In genomic region chr3:68469643-68470042, GRCm38 (mm10) we compare ENCODE assay signal across 8 mouse cellular contexts.
DNase-seq lines count a peak whose midpoint lies in the region; ATAC-seq and TF ChIP-seq lines count a peak whose summit lies in the region.

No protein-coding gene starts in this region.

- DNase-seq in kidney, adult 11 months, result peak; percentile 20
- DNase-seq in MEL (ENCODE audit: low read depth, low spot score), result peak; percentile 6
- peak; percentile 44 to 47 for DNase-seq in kidney, postnatal 25 days
- DNase-seq in layer of hippocampus, postnatal 36 days, result no peak
- no peak for DNase-seq in ovary, postnatal 14 days (ENCODE audit: low spot score)

- H3K9me3 ChIP-seq in kidney, embryonic 14.5 days (ENCODE audit: control insufficient read depth, low read length), result no peaks in the 10 kb centered on the region
- no peaks in the 10 kb centered on the region for H3K9me3 ChIP-seq in MEL (replicated peaks; ENCODE audit: insufficient read depth, low read length)
- H3K9me3 ChIP-seq in heart, embryonic 14.5 days (ENCODE audit: control insufficient read depth, low read length), result no peaks in the 10 kb centered on the region

- H3K27me3 ChIP-seq in kidney, embryonic 14.5 days (ENCODE audit: control insufficient read depth, insufficient read depth, low read length), result no peaks in the 10 kb centered on the region
- no peaks in the 10 kb centered on the region; a peak in 2 of 4 replicates for H3K27me3 ChIP-seq in MEL (ENCODE audit: control insufficient read depth in 1 of 2, insufficient read depth in 2 of 2, low read length in 2 of 2)
- H3K27me3 ChIP-seq in heart, embryonic 14.5 days (ENCODE audit: control insufficient read depth, insufficient read depth, low read length), result no peaks in the 10 kb centered on the region

- H3K36me3 ChIP-seq in kidney, embryonic 14.5 days (ENCODE audit: control insufficient read depth, insufficient read depth, low read length), result no peaks in the 10 kb centered on the region
- H3K36me3 ChIP-seq in MEL (ENCODE audit: control insufficient read depth in 1 of 2, insufficient read depth in 2 of 2, low read length in 2 of 2), result no peaks in the 10 kb centered on the region
- no peaks in the 10 kb centered on the region for H3K36me3 ChIP-seq in heart, embryonic 14.5 days (ENCODE audit: control insufficient read depth, insufficient read depth, low read length)

- H3K79me2 ChIP-seq in MEL (ENCODE audit: control insufficient read depth, insufficient read depth, low read length, poor library complexity), result no peaks in the 10 kb centered on the region

- no peak for ATAC-seq in kidney, embryonic 14.5 days (ENCODE audit: low FRiP score, low TSS enrichment)
- ATAC-seq in heart, embryonic 14.5 days (ENCODE audit: insufficient number of reproducible peaks, insufficient read depth, low FRiP score, low read depth), result no peak; the same call in 1 of the 2 replicates
- no peak for ATAC-seq in erythroblast, adult 5-6 weeks (replicated peaks; ENCODE audit: low FRiP score, poor library complexity, severe bottlenecking)

- no peak for TF ChIP-seq EP300 in MEL (IDR thresholded peaks at IDR 0.05; ENCODE audit: low read depth in 1 of 2, low read length in 2 of 2)

- peaks cover 29% of the 10 kb centered on the region for H3K4me1 ChIP-seq in kidney, embryonic 14.5 days (ENCODE audit: control insufficient read depth, insufficient read depth, low read length)
- H3K4me1 ChIP-seq in MEL (ENCODE audit: control insufficient read depth in 1 of 2, insufficient read depth in 2 of 2, low read length in 2 of 2), result no peaks in the 10 kb centered on the region
- H3K4me1 ChIP-seq in heart, embryonic 14.5 days (ENCODE audit: control insufficient read depth in 2 of 2, insufficient read depth in 2 of 2, low read length in 2 of 2), result peaks cover 9 to 35% of the 10 kb centered on the region in 2 experiments

- TF ChIP-seq CTCF in MEL (IDR thresholded peaks at IDR 0.05 in 2 of 3, conservative IDR thresholded peaks at IDR 0.05 in 1 of 3; ENCODE audit: control insufficient read depth in 1 of 3, insufficient read depth in 1 of 3, low read depth in 2 of 3, low read length in 3 of 3, poor library complexity in 1 of 3, severe bottlenecking in 1 of 3), result peak in 2 of 3 experiments; percentile 5 to 39; a peak in 3 of 6 replicates

- H3K27ac ChIP-seq in kidney, embryonic 14.5 days (ENCODE audit: low read depth, low read length), result no peak overlapping the region
- H3K27ac ChIP-seq in MEL (ENCODE audit: control insufficient read depth, low read depth, low read length), result no peak overlapping the region
- peak overlapping the region in 1 of 2 experiments; percentile 24; a peak in 1 of 4 replicates for H3K27ac ChIP-seq in heart, embryonic 14.5 days (replicated peaks in 1 of 2; ENCODE audit: control insufficient read depth in 1 of 2, insufficient read depth in 1 of 2, low read depth in 2 of 2, low read length in 2 of 2)

- no peak for TF ChIP-seq POLR2A in MEL (IDR thresholded peaks at IDR 0.05; ENCODE audit: control insufficient read depth in 1 of 2, insufficient read depth in 1 of 2, low read depth in 1 of 2, low read length in 2 of 2, poor library complexity in 1 of 2)

- no peak overlapping the region for H3K4me3 ChIP-seq in kidney, embryonic 14.5 days (ENCODE audit: low read length)
- H3K4me3 ChIP-seq in MEL (ENCODE audit: control insufficient read depth in 1 of 2, insufficient read depth in 1 of 2, low read depth in 2 of 2, low read length in 2 of 2), result no peak overlapping the region
- H3K4me3 ChIP-seq in heart, embryonic 14.5 days (ENCODE audit: control insufficient read depth in 1 of 2, insufficient read depth in 1 of 2, low read depth in 1 of 2, low read length in 2 of 2), result peak overlapping the region in 1 of 2 experiments; percentile 55; a peak in 2 of 4 replicates

- WGBS in kidney, embryonic 14.5 days, result 80% methylated on average over 1 of the region's 1 CpGs
- 67% methylated on average over 1 of the region's 1 CpGs for WGBS in heart, embryonic 14.5 days

- no peak overlapping the region for H3K9ac ChIP-seq in kidney, embryonic 14.5 days (ENCODE audit: low read depth, low read length)
- no peak overlapping the region for H3K9ac ChIP-seq in MEL (ENCODE audit: control insufficient read depth, low read depth, low read length, poor library complexity, severe bottlenecking)
- peak overlapping the region; percentile 25; the same call in 1 of the 2 replicates for H3K9ac ChIP-seq in heart, embryonic 14.5 days (ENCODE audit: low read length)

- peak; percentile 37 for TF ChIP-seq RAD21 in MEL (IDR thresholded peaks at IDR 0.05; ENCODE audit: low read depth, low read length)

- no peak overlapping the region for H3K4me2 ChIP-seq in kidney, embryonic 14.5 days (replicated peaks; ENCODE audit: low read depth, low read length)
- peak overlapping the region; percentile 72 for H3K4me2 ChIP-seq in heart, embryonic 14.5 days (ENCODE audit: low read length)

TF ChIP-seq in MEL, 35 proteins besides CTCF, POLR2A, EP300 and RAD21:
- TF ChIP-seq NRF1 (IDR thresholded peaks at IDR 0.05; ENCODE audit: insufficient read depth, low read depth, low read length, poor library complexity, severe bottlenecking) (no peak), SMC3 (IDR thresholded peaks at IDR 0.05; ENCODE audit: low read depth, low read length) (peak; percentile 45), ZC3H11A (IDR thresholded peaks at IDR 0.05; ENCODE audit: low read depth, low read length) (peak; percentile 14; the same call in 1 of the 2 replicates)
TF ChIP-seq in MEL: peak in this region for 2.

Comparison
In these comparisons a context has a peak if more than half of its experiments do, and no peak if none do; other contexts are left out.
1. DNase-seq: peak in kidney, adult 11 months (single experiment), MEL (single experiment) and kidney, postnatal 25 days (2 of 2); none in layer of hippocampus, postnatal 36 days (0 of 2) and ovary, postnatal 14 days (single experiment).